Mouse (Mus musculus) megakaryocyte, adult 5-6 weeks (primary cell): ENCODE data around the gene Olfr1079. TPM values are rescaled to one million over a fixed set of nuclear protein-coding genes. Genes with fewer than 3 reads are reported as not detected.
"Not testable (repeated sequence)": the region's sequence is repeated elsewhere in the genome, so short reads cannot be mapped to it uniquely, and the experiment has no call there.

Source experiments
- ATAC-seq: 2 replicates; pipeline ENCODE4 v1.8.0; 2016; ENCODE audit warnings: mild to moderate bottlenecking, inconsistent platforms; ENCODE audit not compliant: poor library complexity, severe bottlenecking
- total RNA-seq, 2 experiments: library from RNA; stranded (forward) in 1 of 2; stranded (reverse) in 1 of 2; fragments of 153-499, 151-499 nt in 1 of 2; fragments of 221-1000, 200-1000 nt in 1 of 2; gene quantifications; 2 replicates each; pipeline versions ENCODE4 v1.2.3 to v1.2.4; 2015 to 2017

Gene Olfr1079
- total RNA-seq (2015): not detected in 2 replicates
- not detected in 2 replicates for total RNA-seq (2017)

DNA sequence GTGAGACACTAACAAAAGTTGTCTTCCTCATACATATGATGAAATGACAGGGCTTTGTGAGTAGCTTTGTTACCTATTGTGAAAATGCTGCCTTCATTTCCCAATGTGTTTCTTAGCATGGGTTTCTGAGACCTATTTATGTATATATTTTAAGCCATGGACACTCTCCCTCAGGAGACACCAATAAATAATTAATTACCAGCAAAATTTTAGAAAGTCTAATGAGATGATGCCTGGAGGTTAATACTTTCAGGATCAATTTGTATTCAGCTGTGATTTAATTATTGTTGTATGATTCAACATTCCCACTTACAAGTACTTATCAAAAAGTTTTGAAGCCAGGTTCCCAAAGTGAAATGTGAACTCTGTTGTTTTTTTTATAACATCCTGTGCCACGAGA, at the start of gene Olfr1079:
Gene Olfr1079 (minus strand): TSS at position 101 of the 400 bp plus-strand sequence.
- ATAC-seq: no peak

DNA sequence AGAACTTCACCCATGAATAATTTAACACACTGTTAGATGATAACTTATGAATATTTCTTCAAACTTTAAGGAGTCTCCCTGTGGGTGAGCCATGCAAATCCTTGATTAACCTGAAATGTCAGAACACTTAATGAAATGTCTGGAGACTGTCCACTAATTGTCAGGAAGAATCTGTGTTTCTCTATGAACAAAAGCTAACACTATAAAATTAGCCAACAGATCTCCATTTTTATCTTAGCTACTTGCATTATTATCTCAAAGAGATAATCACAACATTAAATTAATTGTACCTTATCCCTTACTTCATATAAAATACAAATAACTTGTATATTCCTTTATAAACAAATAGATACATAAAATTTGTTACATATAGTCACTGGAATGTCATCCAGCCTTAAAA, 15.9 kb upstream of the Olfr1079 start, which contains the start of gene Olfr1080:
Gene Olfr1080 (minus strand): TSS at position 101 of the 400 bp plus-strand sequence.
- not testable (repeated sequence) for ATAC-seq

GRCm38 (mm10) chr2:86530991-86531390, 11.3 kb downstream of the Olfr1079 start:
- no peak for ATAC-seq

- no peak for ATAC-seq
Measured at GRCm38 (mm10) chr2:86508161-86508560, 34.1 kb downstream of the Olfr1079 start, which contains the start of gene Olfr1076. Gene Olfr1076 (plus strand): TSS chr2:86508461.

GRCm38 (mm10) chr2:86487286-86487685, 55.0 kb downstream of the Olfr1079 start, which contains the start of gene Olfr228:
Gene Olfr228 (minus strand): TSS chr2:86487386.
- ATAC-seq: no peak

Other genes starting within 250 kb of the Olfr1079 start
- not detected in 2 replicates for gene Olfr1053, start 227.2 kb downstream of the Olfr1079 start, total RNA-seq (2015)
- not detected in 2 replicates for gene Olfr1053, start 227.2 kb downstream of the Olfr1079 start, total RNA-seq (2017)
- not detected in 2 replicates for gene Olfr1054, start 207.0 kb downstream of the Olfr1079 start, total RNA-seq (2015)
- not detected in 2 replicates for gene Olfr1054, start 207.0 kb downstream of the Olfr1079 start, total RNA-seq (2017)
- gene Olfr1055, start 192.2 kb downstream of the Olfr1079 start, total RNA-seq (2015): not detected in 2 replicates
- gene Olfr1055, start 192.2 kb downstream of the Olfr1079 start, total RNA-seq (2017): not detected in 2 replicates
- not detected in 2 replicates for gene Olfr1056, start 180.0 kb downstream of the Olfr1079 start, total RNA-seq (2015)
- not detected in 2 replicates for gene Olfr1056, start 180.0 kb downstream of the Olfr1079 start, total RNA-seq (2017)
- not detected in 2 replicates for gene Olfr1057, start 164.1 kb downstream of the Olfr1079 start, total RNA-seq (2015)
- not detected in 2 replicates for gene Olfr1057, start 164.1 kb downstream of the Olfr1079 start, total RNA-seq (2017)
- not detected in 2 replicates for gene Olfr1058, start 153.9 kb downstream of the Olfr1079 start, total RNA-seq (2015)
- not detected in 2 replicates for gene Olfr1058, start 153.9 kb downstream of the Olfr1079 start, total RNA-seq (2017)
- gene Olfr1061, start 128.4 kb downstream of the Olfr1079 start, total RNA-seq (2015): not detected in 2 replicates
- gene Olfr1061, start 128.4 kb downstream of the Olfr1079 start, total RNA-seq (2017): not detected in 2 replicates
- not detected in 2 replicates for gene Olfr1062, start 115.7 kb downstream of the Olfr1079 start, total RNA-seq (2015)
- not detected in 2 replicates for gene Olfr1062, start 115.7 kb downstream of the Olfr1079 start, total RNA-seq (2017)
- gene Olfr1065, start 91.9 kb downstream of the Olfr1079 start, total RNA-seq (2015): not detected in 2 replicates
- not detected in 2 replicates for gene Olfr1065, start 91.9 kb downstream of the Olfr1079 start, total RNA-seq (2017)
- not detected in 2 replicates for gene Olfr1066, start 86.2 kb downstream of the Olfr1079 start, total RNA-seq (2015)
- not detected in 2 replicates for gene Olfr1066, start 86.2 kb downstream of the Olfr1079 start, total RNA-seq (2017)
- not detected in 2 replicates for gene Olfr228, start 55.1 kb downstream of the Olfr1079 start, total RNA-seq (2015)
- gene Olfr228, start 55.1 kb downstream of the Olfr1079 start, total RNA-seq (2017): not detected in 2 replicates
- not detected in 2 replicates for gene Olfr1076, start 34.0 kb downstream of the Olfr1079 start, total RNA-seq (2015)
- not detected in 2 replicates for gene Olfr1076, start 34.0 kb downstream of the Olfr1079 start, total RNA-seq (2017)
- gene Olfr1080, start 15.8 kb upstream of the Olfr1079 start, total RNA-seq (2015): not detected in 2 replicates
- not detected in 2 replicates for gene Olfr1080, start 15.8 kb upstream of the Olfr1079 start, total RNA-seq (2017)
- gene Olfr1082, start 56.5 kb upstream of the Olfr1079 start, total RNA-seq (2015): not detected in 2 replicates
- gene Olfr1082, start 56.5 kb upstream of the Olfr1079 start, total RNA-seq (2017): not detected in 2 replicates
- not detected in 2 replicates for gene Olfr1084, start 97.2 kb upstream of the Olfr1079 start, total RNA-seq (2015)
- gene Olfr1084, start 97.2 kb upstream of the Olfr1079 start, total RNA-seq (2017): not detected in 2 replicates
- gene Olfr1085, start 119.5 kb upstream of the Olfr1079 start, total RNA-seq (2015): not detected in 2 replicates
- not detected in 2 replicates for gene Olfr1085, start 119.5 kb upstream of the Olfr1079 start, total RNA-seq (2017)
- not detected in 2 replicates for gene Olfr1086, start 137.6 kb upstream of the Olfr1079 start, total RNA-seq (2015)
- gene Olfr1086, start 137.6 kb upstream of the Olfr1079 start, total RNA-seq (2017): not detected in 2 replicates
- not detected in 2 replicates for gene Olfr1087, start 155.9 kb upstream of the Olfr1079 start, total RNA-seq (2015)
- gene Olfr1087, start 155.9 kb upstream of the Olfr1079 start, total RNA-seq (2017): not detected in 2 replicates
- gene Olfr1089, start 191.2 kb upstream of the Olfr1079 start, total RNA-seq (2015): not detected in 2 replicates
- gene Olfr1089, start 191.2 kb upstream of the Olfr1079 start, total RNA-seq (2017): not detected in 2 replicates
- not detected in 2 replicates for gene Olfr1090, start 216.5 kb upstream of the Olfr1079 start, total RNA-seq (2015)
- not detected in 2 replicates for gene Olfr1090, start 216.5 kb upstream of the Olfr1079 start, total RNA-seq (2017)
- not detected in 2 replicates for gene Olfr1093, start 240.0 kb upstream of the Olfr1079 start, total RNA-seq (2015)
- not detected in 2 replicates for gene Olfr1093, start 240.0 kb upstream of the Olfr1079 start, total RNA-seq (2017)